Mouse (Mus musculus) hindbrain, postnatal 0 days (tissue): ENCODE results near the gene Foxp1. TPM values are rescaled to one million over a fixed set of nuclear protein-coding genes. Genes with fewer than 3 reads are reported as not detected.

ENCODE experiments used
- ATAC-seq: fragments of 200-750 bp; cut with Nextera tagmentation; 2 replicates; pipeline ENCODE4 v1.8.0; 2017; ENCODE audit warnings: mild to moderate bottlenecking, moderate TSS enrichment, moderate library complexity
- DNase-seq: peaks from one replicate; pipeline ENCODE4 v3.0.0-alpha.2; 2015; ENCODE audit warnings: low spot score
- H3K27ac ChIP-seq: fragments of 300-500 bp; sonication (generic); 2 replicates; pipeline ENCODE4 v1.5.1; 2014; ENCODE audit warnings: mild to moderate bottlenecking
- H3K27me3 ChIP-seq: fragments of 300-500 bp; sonication (generic); 2 replicates; pipeline ENCODE4 v1.6.1; 2014; ENCODE audit warnings: low read length, mixed read lengths; ENCODE audit not compliant: insufficient read depth
- H3K36me3 ChIP-seq: fragments of 300-500 bp; sonication (generic); 2 replicates; pipeline ENCODE4 v1.6.1; 2014; ENCODE audit warnings: low read length, mixed read lengths; ENCODE audit not compliant: insufficient read depth
- H3K4me1 ChIP-seq: fragments of 300-500 bp; sonication (generic); 2 replicates; pipeline ENCODE4 v1.6.1; 2014; ENCODE audit warnings: antibody characterized with exemption, low read length, mixed read lengths; ENCODE audit not compliant: insufficient read depth
- H3K4me2 ChIP-seq: fragments of 300-500 bp; sonication (generic); 2 replicates; pipeline ENCODE4 v1.6.1; 2014; ENCODE audit warnings: low read depth, mild to moderate bottlenecking, low read length, moderate library complexity, mixed read lengths
- H3K4me3 ChIP-seq: fragments of 300-500 bp; sonication (generic); 2 replicates; pipeline ENCODE4 v1.5.1; 2014; ENCODE audit warnings: low read length
- H3K9ac ChIP-seq: fragments of 300-500 bp; sonication (generic); replicated peaks from 2 replicates; pipeline ENCODE4 v1.6.1; 2014; ENCODE audit warnings: mild to moderate bottlenecking, low read length, moderate library complexity, mixed read lengths
- H3K9me3 ChIP-seq: fragments of 300-500 bp; sonication (generic); 2 replicates; pipeline ENCODE4 v1.6.1; 2016; ENCODE audit warnings: low read length, mixed read lengths
- CTCF ChIP-seq: IDR thresholded peaks from 2 replicates; pipeline ENCODE4 v1.5.1; 2016; ENCODE audit warnings: antibody characterized with exemption, control low read depth, low read depth
- WGBS: fragments of 180-500 bp; shearing (Covaris S2); extraction: QIAGEN DNeasy Blood & Tissue Kit; methylation state at CpG from one replicate; pipeline ENCODE4 v1.1.7; 2014; 5-methylcytosine and 5-hydroxymethylcytosine counted together
- polyA plus RNA-seq: library from polyadenylated mRNA; unstranded; fragments of >200 nt; fragmentation: Nextera tagmentation; extraction: Ambion mirVana; gene quantifications from 2 replicates; pipeline ENCODE4 v1.2.1, GENCODE M21; 2015
- total RNA-seq: library from RNA; depleted of rRNA; stranded (reverse); fragments of >200 nt; gene quantifications from 2 replicates; pipeline ENCODE4 v1.2.3, GENCODE M21; 2014

Gene Foxp1
- total and polyA plus RNA-seq, 2 experiments from 2014 or later, result 53.6 to 54.8 TPM

- H3K36me3 ChIP-seq, result no peaks in the 10 kb centered on the region
- H3K4me3 ChIP-seq, result no peak overlapping the region
- no peaks in the 10 kb centered on the region for H3K9me3 ChIP-seq
- DNase-seq (no peak), ATAC-seq (no peak)
- H3K4me2 ChIP-seq, result no peak overlapping the region
- 96% methylated on average over 10 of the region's 10 CpGs for WGBS
- TF ChIP-seq CTCF, result no peak
- no peaks in the 10 kb centered on the region for H3K27me3 ChIP-seq
- H3K9ac ChIP-seq, result no peak overlapping the region
- H3K27ac ChIP-seq, result no peak overlapping the region
- H3K4me1 ChIP-seq, result peaks cover 15% of the 10 kb centered on the region
Observed at GRCm38 (mm10) chr6:99435140-99435539, 87.4 kb downstream of the Foxp1 start.

DNA sequence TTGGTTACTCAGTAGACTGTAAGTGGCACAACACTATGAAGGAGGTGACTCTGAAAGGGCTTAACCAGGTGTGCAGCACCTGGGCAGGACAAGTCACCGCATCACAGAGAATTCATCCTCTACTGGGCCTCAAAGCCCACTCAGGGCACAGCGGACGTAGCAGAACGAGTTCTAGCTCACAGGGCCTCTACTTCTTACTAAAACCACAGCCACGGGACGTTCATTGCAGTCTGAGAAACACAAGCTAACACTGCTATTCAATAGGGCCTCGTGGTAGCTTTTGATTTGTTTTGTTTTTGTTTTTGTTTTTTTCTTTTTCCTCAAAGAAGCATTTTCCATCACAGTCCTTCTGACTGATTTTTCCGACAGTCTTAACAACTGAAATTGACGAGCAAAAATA lies 89.5 kb downstream of the Foxp1 start:
- H3K4me3 ChIP-seq, result no peak overlapping the region
- H3K9ac ChIP-seq, result no peak overlapping the region
- no peaks in the 10 kb centered on the region for H3K27me3 ChIP-seq
- DNase-seq (no peak), ATAC-seq (no peak)
- H3K27ac ChIP-seq, result no peak overlapping the region
- TF ChIP-seq CTCF, result no peak
- no peaks in the 10 kb centered on the region for H3K36me3 ChIP-seq
- H3K9me3 ChIP-seq, result no peaks in the 10 kb centered on the region
- no peak overlapping the region for H3K4me2 ChIP-seq
- WGBS, result 90% methylated on average over 9 of the region's 9 CpGs
- no peaks in the 10 kb centered on the region for H3K4me1 ChIP-seq

DNA sequence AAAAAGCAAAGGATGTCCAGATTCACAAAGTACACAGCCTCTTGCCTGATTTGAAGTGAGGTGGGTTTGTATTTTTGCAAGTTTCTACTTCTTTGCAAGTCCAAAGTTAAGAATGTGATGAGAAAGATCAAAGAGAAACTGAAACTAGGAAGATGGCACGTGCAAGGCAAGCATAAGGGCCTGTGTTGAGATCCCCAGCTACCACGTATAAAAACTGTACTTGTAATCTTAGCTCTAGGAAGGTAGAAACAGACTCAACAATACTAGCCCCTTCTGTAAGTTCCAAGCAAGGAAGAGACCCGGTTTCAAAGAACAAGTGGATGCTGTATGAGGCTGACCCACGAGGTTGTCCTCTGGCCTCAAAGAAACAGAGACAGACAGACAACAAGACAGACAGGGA lies 90.6 kb downstream of the Foxp1 start:
- no peak for DNase-seq
- H3K27me3 ChIP-seq, result no peaks in the 10 kb centered on the region
- no peaks in the 10 kb centered on the region for H3K4me1 ChIP-seq
- no peak overlapping the region for H3K9ac ChIP-seq
- no peak overlapping the region for H3K4me3 ChIP-seq
- no peaks in the 10 kb centered on the region for H3K9me3 ChIP-seq
- ATAC-seq, result no peak
- no peaks in the 10 kb centered on the region for H3K36me3 ChIP-seq
- H3K27ac ChIP-seq, result no peak overlapping the region
- no peak overlapping the region for H3K4me2 ChIP-seq
- TF ChIP-seq CTCF, result no peak
- WGBS, result 70% methylated on average over 4 of the region's 4 CpGs

DNA sequence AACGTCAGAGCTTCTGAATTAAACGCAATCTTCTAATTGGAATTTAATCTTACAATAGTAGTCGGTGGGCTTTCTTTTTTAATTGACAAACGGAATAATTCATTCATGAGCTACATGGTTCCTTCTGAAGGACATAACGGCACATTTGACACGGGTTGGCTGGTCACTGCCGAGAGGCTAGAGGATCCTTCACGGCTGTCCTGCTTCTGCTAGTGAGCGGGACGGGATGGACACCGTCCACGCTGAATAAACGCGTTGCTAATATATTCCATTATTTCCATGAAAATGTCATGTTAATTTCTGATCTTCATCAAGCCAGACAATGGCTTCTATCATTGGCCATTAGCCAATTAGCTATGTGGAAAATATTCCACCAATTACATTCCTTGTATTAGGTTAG lies 92.0 kb downstream of the Foxp1 start:
- Histone ChIP-seq H3K27ac (no peak overlapping the region), H3K27me3 (no peaks in the 10 kb centered on the region), H3K4me1 (no peaks in the 10 kb centered on the region), H3K36me3 (no peaks in the 10 kb centered on the region), H3K9ac (no peak overlapping the region), H3K9me3 (no peaks in the 10 kb centered on the region), H3K4me3 (peak overlapping the region; percentile 8; the same call in 1 of the 2 replicates), H3K4me2 (peak overlapping the region; percentile 31; the same call in 1 of the 2 replicates)
- TF ChIP-seq CTCF, result no peak
- ATAC-seq, result no peak
- peak; percentile 7 for DNase-seq
- 47% methylated on average over 14 of the region's 14 CpGs for WGBS

DNA sequence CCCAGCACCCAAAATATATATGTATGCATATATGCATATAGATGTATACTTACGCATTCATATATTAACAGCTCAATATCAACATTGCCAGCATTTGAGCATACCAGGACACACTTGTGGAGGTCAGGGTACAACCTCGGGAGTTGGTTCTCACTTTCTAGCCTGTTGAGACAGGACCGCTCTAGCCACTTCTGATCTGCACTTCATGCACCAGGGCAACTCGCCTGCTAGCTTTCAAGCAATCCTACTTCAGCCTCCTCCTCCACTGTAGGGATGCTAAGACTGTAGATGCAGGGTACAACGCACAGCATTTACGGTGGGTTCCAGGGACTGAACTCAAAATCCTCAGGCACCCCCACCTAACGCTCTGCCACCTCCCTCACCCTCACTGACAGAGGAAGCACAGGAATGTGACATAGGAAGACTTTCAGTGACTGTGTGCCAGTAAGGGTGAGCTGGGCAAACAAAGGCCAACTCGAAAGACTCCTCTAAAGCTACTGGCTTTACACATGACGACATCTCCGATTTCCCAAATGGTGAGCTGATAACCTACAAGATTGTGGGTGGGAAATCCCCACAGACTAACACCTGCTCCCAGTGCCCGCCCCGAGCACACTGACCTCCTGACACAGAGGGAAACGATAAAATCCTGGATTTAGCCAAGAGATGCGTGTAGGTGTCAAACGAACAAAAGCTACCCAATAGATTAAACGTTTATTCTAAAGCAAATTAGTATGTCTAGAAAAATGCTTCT lies 93.0 kb downstream of the Foxp1 start:
- Histone ChIP-seq H3K27ac (no peak overlapping the region), H3K4me2 (no peak overlapping the region), H3K9ac (no peak overlapping the region), H3K9me3 (no peaks in the 10 kb centered on the region), H3K4me1 (no peaks in the 10 kb centered on the region), H3K27me3 (no peaks in the 10 kb centered on the region), H3K36me3 (no peaks in the 10 kb centered on the region), H3K4me3 (no peak overlapping the region)
- ATAC-seq, result no peak
- WGBS, result 84% methylated on average over 16 of the region's 16 CpGs
- TF ChIP-seq CTCF, result no peak
- no peak for DNase-seq

GRCm38 (mm10) chr6:99428961-99429360 lies 93.6 kb downstream of the Foxp1 start:
- H3K9ac ChIP-seq, result no peak overlapping the region
- no peak overlapping the region for H3K27ac ChIP-seq
- H3K4me3 ChIP-seq, result no peak overlapping the region
- no peak overlapping the region for H3K4me2 ChIP-seq
- no peaks in the 10 kb centered on the region for H3K27me3 ChIP-seq
- H3K9me3 ChIP-seq, result no peaks in the 10 kb centered on the region
- ATAC-seq, result no peak
- DNase-seq, result no peak
- no peaks in the 10 kb centered on the region for H3K36me3 ChIP-seq
- H3K4me1 ChIP-seq, result no peaks in the 10 kb centered on the region
- no peak for TF ChIP-seq CTCF
- WGBS, result 91% methylated on average over 1 of the region's 2 CpGs

DNA sequence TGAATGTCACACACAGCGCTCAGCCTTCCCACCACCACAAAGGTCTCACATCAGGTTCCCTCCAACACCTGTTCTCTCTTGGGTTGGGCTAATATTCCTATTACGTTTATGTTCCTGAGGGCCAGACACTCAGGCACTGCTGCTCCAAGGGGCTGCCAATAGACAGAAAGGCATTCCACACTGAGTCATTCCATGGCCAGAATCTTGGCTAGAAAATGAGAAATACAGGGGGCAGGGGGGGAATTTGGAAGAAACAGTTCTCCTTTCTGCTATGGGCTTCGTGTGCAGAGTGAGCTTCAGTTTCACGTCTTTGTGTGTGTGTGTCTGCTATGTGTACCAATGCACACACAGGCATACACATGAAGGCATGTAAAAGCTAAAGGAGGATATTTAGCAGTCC lies 95.2 kb downstream of the Foxp1 start:
- Histone ChIP-seq H3K9ac (no peak overlapping the region), H3K4me2 (no peak overlapping the region), H3K9me3 (no peaks in the 10 kb centered on the region), H3K4me1 (no peaks in the 10 kb centered on the region), H3K27me3 (no peaks in the 10 kb centered on the region), H3K4me3 (no peak overlapping the region), H3K27ac (no peak overlapping the region), H3K36me3 (no peaks in the 10 kb centered on the region)
- ATAC-seq (no peak), DNase-seq (no peak)
- TF ChIP-seq CTCF, result no peak
- WGBS, result 81% methylated on average over 4 of the region's 4 CpGs
